Mouse (Mus musculus): ENCODE measurements around the gene Wfikkn1.

Wfikkn1 gene

DNA sequence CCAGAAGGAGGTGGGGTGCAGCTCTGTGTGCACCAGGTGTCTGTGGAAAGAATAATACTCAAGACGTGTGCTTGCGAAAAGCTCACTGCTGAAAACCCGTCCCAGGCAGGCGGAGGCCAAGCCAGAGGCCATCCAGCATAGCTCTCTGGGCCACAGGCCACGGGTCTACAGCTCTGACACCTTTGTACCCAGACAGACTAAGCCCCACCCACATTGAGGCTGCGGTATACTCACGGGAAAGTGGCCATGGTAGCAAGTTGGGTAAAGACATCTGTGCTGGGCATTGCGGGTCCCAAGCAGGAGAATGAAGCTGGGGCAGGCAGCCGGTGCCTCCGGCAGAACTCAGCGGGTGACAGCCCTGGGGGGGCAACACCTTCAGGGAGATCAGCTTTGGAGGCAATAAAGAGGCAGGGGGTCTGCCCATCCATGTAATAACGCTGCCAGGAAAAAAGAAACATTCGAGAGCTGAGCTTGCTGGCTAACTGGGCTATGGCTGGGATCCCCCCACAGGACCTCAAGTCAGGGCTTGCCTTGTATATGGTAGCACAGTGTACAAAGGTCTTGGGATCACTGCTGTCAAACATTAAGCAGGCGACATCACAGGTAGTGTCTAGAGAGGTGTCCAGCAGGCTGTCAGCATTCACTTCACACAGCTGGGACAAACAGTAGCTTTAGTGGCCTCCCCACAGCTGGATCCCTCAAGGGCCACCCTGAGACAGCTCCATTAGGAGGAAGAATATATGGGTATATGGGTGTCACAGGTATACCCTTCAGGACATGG is 41.0 kb downstream of the Wfikkn1 start:
- DNase-seq (ENCODE audit: extremely low spot score, low read depth, low spot score) = no peak

DNA sequence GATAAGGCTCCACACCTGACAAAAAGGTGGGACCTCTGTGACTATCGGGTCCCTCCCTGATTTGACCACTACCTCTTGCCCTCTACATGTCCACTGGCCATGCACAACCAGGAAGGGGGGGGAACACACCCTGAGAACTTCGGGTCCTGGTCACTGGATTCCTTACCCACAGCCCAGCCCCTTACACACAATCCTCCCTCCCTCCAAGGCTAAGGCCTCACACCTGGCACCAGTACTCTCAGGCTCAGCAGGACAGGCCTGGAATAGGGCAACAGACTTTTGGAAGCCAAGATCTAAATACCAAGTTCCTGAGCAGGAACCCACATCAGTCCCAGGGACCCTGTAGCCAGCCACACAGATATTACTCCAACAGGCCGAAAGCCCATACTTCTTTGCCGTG is 41.8 kb downstream of the Wfikkn1 start:
- no peak for DNase-seq (ENCODE audit: extremely low spot score, low read depth, low spot score)

DNA sequence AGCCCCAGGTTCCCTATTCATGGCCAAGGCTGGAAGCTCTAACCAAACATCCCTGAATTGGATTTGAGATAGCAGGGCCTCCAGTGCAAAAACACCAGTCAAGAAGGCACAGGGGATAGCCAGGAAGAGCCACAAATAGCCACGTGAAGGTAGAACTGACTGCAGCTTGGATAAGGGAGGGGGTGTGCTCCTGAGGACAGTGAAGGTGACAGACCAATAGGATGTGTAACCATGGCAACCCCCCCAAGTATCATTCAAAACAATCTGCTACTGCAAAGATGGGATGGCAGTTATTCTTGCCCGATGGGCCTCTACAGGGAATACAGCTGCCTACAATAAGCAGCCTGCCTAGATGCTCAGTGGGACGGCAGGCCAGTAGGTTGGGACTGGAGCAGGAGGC is 43.1 kb downstream of the Wfikkn1 start:
- DNase-seq (ENCODE audit: extremely low spot score, low read depth, low spot score) = no peak

DNA sequence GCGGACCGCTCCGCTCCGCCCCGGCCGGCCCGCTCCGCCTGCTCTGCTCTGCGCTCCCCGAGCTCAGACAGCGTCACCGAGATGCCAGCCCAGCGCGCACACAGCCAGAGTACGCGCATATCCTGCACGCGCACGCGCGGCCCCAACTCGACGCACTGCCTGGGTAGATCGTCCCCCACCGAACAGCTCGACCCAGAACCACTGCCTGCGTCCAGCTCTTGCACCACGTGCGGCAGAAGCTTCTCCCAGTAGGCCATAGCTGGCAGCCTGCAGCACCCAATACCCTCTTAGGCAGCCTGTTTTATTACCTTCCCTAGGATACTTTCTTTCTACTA is 43.6 kb downstream of the Wfikkn1 start, which contains the start of gene Rhbdl1:
Gene Rhbdl1, minus strand, starts transcription at position 220 of the 335 bp plus-strand sequence.
- no peak for DNase-seq (ENCODE audit: extremely low spot score, low read depth, low spot score)

DNA sequence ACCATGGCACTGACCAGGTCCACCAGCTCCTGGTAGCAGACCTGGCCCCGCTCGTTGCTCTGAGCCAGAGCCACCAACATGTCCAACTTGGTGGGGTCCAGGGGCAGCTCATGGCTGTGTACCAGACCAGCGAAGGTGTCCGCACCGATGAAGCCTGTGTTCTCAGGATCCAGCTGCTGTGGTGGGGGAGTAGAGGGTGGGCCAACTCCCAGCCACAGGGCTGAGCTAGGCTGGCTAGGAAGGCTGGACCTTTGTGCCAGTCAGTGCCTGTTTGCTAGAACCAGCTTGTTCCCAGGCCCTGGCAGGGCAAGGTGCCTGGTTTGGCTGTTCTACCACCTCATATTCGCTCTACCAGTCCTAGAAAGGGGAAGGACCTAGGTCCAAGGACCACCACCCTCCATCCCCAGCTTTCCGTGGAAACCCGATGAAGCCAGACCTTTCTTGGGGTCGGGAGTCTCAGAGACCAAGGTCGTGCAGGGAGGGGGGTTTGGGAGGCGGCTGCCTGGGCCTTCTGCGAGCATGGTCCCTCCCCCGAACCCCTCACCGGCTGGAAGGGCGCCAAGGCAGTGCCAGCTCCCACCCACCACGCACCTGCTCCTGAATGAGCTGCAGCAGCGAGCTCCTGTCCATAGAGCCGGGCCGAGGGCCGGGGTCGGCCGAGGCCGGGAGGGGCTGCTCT is 44.1 kb downstream of the Wfikkn1 start:
- DNase-seq (ENCODE audit: extremely low spot score, low read depth, low spot score) = no peak

DNA sequence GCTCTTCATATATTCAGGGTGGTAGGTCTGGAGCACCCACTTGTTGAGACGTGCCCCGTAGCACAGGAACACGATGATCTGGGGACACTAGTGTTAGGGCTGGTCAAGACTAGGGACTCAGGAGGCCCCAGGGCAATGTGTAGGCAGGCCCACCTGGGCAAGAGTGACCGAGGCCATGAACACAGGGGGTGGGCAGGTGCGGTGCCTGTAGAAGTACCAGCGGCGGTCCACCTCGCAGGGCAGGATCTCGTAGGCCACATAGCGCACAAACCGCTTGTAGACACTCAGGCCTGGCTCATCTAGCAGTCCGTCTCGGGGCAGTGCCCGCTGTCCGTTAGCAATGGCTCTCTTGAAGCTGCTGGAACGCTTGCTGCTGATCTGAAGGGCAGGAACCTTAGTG is 44.8 kb downstream of the Wfikkn1 start:
- DNase-seq (ENCODE audit: extremely low spot score, low read depth, low spot score) = no peak

DNA sequence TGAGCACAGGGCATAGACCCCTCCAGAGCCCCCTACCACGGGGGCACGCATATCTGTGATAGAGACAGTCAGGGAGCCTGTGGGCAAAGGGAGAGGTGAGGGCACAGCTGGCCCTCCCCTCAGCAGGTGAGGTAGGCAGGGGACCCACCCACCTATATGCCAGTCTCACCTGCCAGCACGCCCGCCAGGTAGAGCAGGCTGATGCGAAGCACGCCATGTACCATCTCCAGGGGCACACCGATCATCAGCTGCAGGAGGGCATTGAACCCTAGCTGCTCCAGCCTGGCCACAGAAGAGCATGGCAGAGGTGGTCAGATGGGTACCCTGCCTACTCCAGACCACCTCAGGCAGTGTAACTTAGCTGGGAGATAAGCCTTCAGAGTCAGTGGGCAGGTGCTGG is 45.4 kb downstream of the Wfikkn1 start:
- no peak for DNase-seq (ENCODE audit: extremely low spot score, low read depth, low spot score)

DNA sequence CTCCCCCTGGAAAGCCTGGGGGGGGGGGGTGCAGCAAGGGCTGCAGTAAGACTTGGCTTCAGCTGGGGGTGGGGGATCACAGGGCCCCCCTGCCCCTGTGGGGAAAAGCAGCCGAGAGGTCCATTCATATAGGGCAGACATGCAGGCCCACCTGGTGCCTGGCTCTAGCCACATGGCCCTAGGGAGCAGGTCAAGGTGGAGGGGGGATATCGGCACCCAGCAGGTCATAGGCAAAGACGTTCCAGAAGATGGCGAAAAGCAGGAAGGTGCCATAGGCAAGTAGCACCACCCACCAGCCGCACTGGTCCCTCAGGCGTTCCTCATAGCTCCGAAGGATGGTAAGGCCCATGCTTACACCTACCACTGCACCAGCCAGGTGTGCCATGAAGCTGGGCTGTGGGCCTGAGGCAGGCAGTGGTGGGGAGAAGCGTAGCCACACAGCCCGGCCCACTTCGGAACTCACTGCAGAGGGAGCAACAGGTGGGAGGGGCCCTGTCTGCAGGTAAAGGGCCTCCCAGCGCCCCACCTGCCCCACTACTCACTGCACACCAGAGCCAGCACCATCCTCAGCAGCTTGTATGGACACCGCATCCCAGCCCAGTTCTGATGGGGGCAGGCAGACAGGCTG is 45.9 kb downstream of the Wfikkn1 start:
- DNase-seq (ENCODE audit: extremely low spot score, low read depth, low spot score) = no peak

DNA sequence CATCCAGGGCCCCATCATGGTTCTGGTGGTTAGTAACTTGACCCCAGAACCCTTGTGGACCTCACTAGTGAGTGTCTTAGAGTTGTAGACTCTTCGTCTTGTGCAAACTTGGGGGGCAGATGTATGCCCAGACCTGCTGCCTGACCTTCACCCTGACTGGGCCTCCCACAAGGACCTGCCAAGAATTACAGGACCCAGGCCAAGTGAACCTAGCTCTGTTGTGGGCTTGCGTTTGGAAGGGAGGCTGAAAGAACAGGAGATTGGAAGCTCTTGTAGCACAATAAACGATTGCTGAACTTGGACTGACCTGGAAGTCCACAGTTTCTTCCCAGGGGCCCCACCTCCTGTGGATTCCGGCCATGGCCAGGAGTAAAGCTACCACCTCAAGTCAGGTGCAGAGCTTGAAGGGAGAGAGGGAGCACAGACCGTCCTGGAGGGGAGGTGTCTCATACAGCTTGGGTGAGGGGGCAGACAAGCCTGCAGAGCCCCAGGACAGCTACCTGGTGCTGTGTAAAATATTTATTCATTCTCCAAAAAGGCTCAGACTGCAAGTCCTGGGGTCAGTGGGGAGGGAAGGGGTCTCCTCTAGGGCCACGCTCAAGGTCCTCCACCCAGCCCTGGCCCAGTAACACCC is 46.6 kb downstream of the Wfikkn1 start:
- DNase-seq (ENCODE audit: extremely low spot score, low read depth, low spot score) = no peak

DNA sequence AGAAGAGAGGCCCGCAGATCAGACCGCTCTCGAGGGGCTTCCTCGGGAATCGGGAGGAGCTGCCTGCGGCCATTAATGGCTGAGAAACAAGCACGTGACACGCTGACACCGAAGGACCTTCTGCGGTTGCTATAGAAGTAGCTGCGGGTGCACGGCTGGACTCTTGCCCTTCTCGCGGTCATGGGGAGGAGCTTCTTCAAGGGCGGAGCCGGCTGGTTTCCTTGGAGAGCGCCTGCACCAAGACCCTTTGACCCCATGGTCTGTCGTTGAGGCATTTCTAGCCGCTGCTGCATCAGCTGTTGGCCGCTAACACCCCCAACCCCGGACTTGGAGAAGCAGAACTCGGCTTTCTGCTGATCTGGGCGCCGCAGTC is 47.4 kb downstream of the Wfikkn1 start, which contains the start of gene Stub1:
Gene Stub1, minus strand, starts transcription at position 114 of the 373 bp plus-strand sequence.
- peak; percentile 69 for DNase-seq (ENCODE audit: extremely low spot score, low read depth, low spot score)

DNA sequence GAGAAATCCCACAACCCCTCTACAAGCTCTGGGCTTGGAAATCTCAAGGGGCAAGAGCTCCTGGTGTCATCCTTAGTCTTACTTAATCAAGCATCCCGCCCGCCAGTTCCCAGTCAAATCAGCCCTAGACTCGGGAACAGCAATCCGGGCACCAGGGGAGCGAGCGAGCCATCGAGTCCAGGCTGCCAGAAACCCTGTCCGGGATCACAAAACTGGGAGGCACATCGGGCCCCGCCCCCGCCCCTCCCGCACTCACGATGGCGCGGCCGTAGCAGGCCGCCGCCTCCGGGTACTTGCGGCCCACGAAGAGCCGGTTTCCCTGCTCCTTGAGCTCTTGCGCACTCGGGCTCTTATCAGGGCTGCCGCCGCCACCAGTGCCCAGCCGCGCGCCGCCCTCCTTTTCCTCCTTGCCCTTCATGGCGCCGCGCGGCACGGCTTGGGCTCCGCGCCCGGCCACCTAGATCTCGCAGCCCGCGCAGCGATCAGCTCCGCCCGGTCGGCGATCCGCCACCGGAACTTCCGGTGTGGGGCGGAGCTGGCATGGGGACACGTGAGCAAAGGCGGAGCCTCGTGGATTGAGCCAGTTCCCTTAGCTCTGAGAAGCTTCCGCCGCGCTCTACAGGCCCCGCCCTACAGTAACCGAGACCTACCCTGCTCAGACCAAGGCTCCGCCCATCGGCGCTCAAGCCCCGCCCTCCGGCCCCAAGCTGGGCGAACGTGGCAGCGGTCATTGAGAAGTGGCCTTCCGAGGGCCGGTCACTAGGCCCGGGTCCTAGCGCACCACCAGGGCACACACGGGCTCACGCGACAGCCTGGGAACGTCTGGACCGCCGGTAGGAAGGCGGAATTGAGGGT is 48.0 kb downstream of the Wfikkn1 start:
- DNase-seq (ENCODE audit: extremely low spot score, low read depth, low spot score) = peak; percentile 90

DNA sequence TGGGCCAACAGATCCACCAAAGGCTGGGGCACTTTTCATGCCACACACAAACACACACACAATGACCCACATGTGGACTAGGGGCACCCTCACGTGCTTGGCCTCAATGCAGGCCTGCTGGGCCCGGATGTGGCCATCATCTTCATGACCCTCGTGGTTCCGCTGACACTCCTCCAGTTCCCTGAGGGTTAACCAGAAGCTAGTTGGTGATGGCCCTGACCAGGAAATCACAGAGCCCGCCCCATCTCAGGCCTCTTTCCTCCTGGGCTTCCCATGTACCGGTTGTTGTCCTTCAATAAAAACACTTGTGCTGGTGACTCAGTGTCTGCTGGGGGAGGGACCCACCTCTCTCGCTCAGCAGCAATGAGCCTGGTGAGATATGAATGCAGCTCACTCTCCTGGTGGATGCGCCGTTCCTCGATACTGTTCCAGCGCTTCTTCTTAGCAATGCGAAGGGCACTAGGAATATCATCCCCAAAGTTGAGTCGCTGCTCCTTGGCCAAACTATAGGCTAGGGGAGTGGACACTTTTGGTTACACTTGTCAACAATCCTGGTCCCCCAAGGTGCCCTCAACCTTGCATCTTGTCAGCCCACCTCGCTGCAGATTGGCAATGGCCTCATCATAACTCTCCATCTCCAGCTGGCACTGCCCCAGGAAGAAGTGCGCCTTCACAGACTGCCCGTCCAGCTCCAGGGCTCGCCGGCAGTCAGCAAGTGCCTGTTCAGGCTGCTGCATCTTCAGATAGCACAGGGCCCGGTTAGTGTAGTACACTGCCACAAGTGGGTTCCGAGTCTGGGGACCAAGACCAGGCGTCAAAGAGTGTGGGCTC is 49.0 kb downstream of the Wfikkn1 start:
- no peak for DNase-seq (ENCODE audit: extremely low spot score, low read depth, low spot score)

DNA sequence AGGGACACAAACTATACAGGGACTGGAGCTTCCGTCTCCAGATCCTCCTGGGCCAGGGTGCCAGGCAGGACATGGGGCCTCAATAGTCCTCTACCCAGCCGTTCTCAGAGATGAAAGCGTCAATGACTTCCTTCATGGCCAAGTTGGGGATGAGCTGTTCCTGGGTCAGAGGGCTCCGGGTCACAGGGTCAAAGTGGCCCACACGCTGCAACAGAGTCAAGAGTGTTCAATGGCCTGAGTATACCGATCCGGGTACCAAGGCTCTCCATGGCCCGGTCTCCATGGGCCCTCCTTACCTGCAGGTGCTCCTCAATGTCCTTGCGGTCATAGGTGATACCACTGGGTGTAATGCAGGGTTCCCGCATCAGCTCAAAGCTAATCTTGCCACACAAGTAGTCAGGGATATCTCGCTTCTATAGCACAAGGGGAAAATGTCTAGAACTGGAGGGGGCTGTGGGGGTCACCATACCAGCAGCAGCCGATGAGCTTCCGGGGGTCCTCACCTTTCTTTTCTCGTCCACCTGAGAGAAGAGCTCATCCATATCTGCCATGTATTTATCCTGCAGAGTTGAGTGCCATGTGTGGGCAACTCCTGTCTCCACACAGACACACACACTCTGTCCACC is 49.7 kb downstream of the Wfikkn1 start:
- no peak for DNase-seq (ENCODE audit: extremely low spot score, low read depth, low spot score)

DNA sequence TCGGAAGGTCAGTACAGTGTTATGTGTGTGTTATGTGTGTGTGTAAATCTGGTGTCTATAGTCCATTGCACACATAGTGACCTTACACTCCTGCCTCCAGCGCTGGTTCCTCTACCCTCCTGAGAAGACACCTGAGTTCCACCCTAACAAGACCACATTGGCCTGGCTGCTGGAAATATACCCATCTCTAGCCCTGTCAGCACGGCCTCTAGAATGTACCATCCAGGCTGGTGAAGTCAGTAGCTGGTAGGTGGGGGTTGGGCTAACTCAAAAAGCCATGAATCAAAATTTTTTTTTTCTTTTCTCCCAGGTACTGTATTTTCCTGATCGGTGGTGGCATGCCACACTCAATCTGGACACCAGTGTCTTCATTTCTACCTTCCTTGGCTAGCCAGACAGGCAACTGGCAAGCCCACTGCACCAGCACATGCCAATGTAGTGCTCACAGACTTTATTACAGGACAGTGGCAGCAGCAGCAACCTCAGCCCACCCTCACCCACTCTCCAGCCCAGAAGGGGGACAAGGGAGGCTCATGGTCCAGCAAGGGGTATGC is 50.4 kb downstream of the Wfikkn1 start:
- no peak for DNase-seq (ENCODE audit: extremely low spot score, low read depth, low spot score)

DNA sequence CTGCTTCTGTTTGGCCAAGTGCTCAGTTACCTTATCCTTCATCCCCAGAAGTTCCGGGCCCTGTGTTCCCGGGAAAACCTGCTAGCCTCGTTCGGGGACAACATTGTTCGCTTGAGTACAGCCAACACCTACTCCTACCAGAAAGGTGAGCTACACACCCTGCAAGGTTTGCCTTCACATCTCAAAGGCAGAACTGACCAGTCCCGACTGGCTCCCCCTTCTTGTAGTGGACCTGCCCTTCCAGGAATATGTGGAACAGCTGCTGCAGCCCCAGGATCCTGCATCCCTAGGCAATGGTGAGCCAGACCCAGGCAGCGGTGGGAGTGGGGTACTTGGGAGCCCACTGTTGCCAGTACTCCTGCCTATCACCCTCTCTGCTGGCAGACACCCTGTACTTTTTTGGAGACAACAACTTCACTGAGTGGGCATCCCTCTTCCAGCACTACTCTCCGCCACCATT is 51.1 kb downstream of the Wfikkn1 start:
- no peak for DNase-seq (ENCODE audit: extremely low spot score, low read depth, low spot score)

DNA sequence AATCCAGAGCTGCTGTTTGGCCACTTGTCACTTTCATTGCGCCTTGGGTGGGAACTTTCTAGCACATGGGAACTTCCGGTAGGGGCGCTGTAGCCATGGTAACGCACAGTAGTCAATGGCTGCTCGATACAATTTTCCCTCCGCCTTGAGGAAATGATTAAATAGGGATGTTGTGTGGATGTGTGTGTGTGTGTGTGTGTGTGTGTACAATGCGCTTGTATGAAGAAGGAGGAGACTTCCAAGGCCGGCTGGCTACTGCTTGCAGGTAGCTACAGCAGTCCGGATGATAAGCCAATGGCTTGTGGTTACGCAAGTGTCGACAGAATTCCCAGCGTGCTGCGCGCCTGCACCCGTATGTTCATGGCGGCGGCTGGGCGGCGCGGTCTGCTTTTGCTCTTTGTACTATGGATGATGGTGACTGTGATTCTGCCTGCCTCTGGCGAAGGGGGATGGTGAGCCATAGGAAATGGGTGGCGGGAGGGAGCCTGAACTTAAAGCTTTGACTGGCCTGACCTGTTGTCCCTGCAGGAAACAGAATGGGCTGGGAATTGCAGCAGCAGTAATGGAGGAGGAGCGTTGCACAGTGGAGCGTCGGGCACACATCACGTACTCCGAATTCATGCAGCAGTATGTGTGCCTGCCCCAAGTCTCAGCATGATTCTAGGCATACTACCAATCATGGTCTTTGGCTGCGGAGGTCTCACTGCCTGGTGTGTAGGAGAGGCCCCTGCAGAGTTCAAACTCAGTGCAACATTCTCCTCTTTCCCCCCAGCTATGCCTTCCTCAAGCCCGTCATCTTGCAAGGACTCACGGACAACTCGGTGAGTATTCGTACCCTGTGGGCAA is 51.7 kb downstream of the Wfikkn1 start, which contains the start of gene Jmjd8:
Gene Jmjd8, plus strand, starts transcription at position 156 of the 846 bp plus-strand sequence.
- peak; percentile 70 for DNase-seq (ENCODE audit: extremely low spot score, low read depth, low spot score)

DNA sequence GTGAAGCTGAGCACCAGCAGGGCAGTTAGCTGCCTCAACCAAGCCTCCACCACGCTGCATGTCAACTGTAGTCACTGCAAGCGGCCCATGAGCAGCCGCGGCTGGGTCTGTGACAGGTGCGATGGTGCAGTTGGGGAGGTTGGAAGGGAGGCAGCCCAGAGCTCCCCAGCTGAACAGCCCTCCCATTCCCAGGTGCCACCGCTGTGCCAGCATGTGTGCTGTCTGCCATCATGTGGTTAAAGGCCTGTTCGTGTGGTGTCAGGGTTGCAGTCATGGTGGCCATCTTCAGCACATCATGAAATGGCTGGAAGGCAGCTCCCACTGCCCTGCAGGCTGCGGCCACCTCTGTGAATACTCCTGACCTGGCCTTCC is 52.4 kb downstream of the Wfikkn1 start:
- no peak for DNase-seq (ENCODE audit: extremely low spot score, low read depth, low spot score)

Measured in hindlimb bud, embryonic 11.5 days (tissue).